Mouse (Mus musculus): Measurements from ENCODE around the gene Odf2l. TPM values are rescaled to one million over a fixed set of nuclear protein-coding genes. Genes with fewer than 3 reads are reported as not detected.

The Odf2l gene
- 0.08 and 0.21 TPM in 2 replicates for polyA plus RNA-seq (2012)

DNA sequence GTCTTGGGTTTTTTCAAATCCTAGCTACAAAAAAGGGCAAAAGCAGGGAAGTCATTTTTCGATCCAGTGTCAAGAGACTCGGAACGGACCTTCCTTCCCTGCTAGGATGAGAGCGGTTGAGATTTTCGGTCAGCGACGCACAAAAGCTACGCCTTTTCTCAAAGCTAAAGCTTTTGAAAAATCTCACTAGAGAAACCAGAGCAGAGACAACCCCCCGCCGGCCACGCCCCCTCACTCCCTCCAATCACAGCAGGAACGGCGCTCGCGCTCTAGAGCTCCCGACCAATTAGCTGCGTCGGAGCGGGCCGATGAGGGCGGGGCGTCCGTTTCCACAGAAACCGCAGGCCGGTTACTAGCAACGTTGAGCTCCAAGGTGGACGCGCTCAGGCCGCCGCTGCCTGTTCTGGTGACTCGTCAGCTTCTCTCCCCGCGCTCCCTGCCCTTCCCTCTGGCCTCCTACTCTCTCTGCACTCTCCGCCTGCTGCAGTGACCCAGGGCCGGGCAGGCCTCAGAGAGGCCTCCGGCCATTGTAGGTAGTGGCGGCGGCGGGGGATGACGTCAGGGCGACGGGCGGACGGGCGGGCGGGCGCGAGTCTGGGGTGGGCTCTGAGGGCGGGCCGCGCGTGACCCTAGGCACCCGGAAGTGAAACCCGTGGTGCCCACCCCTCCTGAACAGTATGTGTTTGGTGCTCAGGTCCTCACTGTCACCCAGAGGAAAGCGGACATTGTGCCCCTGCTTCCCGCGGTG is at the start of gene Odf2l:
Gene Odf2l, plus strand, starts transcription at position 335 of the 748 bp plus-strand sequence.
- Histone ChIP-seq H3K36me3 (ENCODE audit: control insufficient read depth) (no peaks in the 10 kb centered on the region), H3K9me3 (ENCODE audit: control insufficient read depth, low read length) (no peaks in the 10 kb centered on the region), H3K4me1 (ENCODE audit: control insufficient read depth) (peaks cover 29% of the 10 kb centered on the region), H3K27me3 (ENCODE audit: control insufficient read depth) (no peaks in the 10 kb centered on the region), H3K4me3 (replicated peaks) (peak within 1 kb of the TSS; percentile 85)
- no peak for TF ChIP-seq TAL1 (IDR thresholded peaks at IDR 0.05; ENCODE audit: low read length)
- TF ChIP-seq GATA1 (IDR thresholded peaks at IDR 0.05; ENCODE audit: low read length), result no peak

DNA sequence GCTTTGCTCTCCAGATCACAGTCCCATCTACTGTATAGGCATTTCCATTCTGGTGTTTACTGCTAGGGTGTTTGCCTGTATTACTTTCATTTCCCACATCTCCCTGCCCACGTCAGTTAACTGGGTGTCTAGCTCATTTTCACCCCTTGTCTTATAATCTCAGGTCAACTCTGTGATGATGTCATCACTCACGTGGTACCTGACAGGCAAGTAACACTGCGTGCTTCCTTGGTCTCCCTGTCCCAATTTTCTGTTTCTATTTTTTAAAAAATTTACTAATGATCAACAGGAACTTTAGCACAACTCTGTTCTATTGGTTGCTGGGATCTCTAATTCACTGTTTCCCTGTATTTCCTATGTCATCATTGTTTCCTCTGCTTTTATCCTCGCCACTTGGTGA is 49.4 kb upstream of the Odf2l start:
- TF ChIP-seq GATA1 (IDR thresholded peaks at IDR 0.05; ENCODE audit: low read length) (no peak), TAL1 (IDR thresholded peaks at IDR 0.05; ENCODE audit: low read length) (no peak)
- Histone ChIP-seq H3K9me3 (ENCODE audit: control insufficient read depth, low read length) (no peaks in the 10 kb centered on the region), H3K36me3 (ENCODE audit: control insufficient read depth) (no peaks in the 10 kb centered on the region), H3K27me3 (ENCODE audit: control insufficient read depth) (no peaks in the 10 kb centered on the region), H3K4me3 (replicated peaks) (no peak overlapping the region), H3K4me1 (ENCODE audit: control insufficient read depth) (no peaks in the 10 kb centered on the region)

DNA sequence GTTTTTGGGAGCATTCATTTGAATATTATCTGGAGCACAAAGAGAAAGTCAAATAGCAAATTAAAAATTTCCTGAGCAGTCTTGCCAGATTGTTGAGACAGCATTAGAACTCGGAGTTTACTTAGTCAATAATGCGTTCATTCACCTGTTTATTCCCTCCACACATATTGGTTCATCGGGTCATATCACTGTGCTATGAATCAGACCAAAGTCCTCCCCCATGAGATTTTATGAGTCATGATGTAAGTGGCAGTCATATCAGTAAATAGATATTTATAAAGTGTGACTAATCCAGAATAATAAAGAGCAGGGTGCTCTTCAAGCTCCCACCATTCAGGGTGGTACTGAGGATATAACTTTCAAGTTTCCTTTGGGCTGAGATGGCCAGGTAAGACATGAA is 46.0 kb upstream of the Odf2l start:
- TF ChIP-seq GATA1 (IDR thresholded peaks at IDR 0.05; ENCODE audit: low read length), result no peak
- no peak for TF ChIP-seq TAL1 (IDR thresholded peaks at IDR 0.05; ENCODE audit: low read length)
- Histone ChIP-seq H3K4me3 (replicated peaks) (no peak overlapping the region), H3K9me3 (ENCODE audit: control insufficient read depth, low read length) (no peaks in the 10 kb centered on the region), H3K4me1 (ENCODE audit: control insufficient read depth) (no peaks in the 10 kb centered on the region), H3K27me3 (ENCODE audit: control insufficient read depth) (no peaks in the 10 kb centered on the region), H3K36me3 (ENCODE audit: control insufficient read depth) (no peaks in the 10 kb centered on the region)

DNA sequence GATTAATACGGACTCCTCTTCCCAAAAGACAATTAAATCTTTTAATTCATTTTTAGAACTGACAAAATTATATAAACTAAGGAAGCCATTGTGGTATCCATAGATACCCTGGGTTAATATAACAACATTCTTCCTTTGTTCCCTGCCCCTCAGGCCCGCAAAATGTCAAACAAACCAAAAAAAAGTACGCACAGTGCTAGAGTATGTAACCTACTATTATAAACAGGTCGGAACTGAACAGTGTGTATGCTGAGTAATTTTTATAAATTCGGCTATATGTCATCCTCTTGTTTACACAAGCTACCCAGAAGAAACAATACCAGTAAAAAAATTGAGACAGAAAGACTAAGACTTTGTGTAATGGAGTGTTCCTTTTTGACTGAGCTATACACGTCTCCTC is 40.0 kb upstream of the Odf2l start:
- no peak overlapping the region for H3K4me3 ChIP-seq (replicated peaks)
- TF ChIP-seq TAL1 (IDR thresholded peaks at IDR 0.05; ENCODE audit: low read length) (no peak), GATA1 (IDR thresholded peaks at IDR 0.05; ENCODE audit: low read length) (no peak)
- H3K27me3 ChIP-seq (ENCODE audit: control insufficient read depth), result no peaks in the 10 kb centered on the region
- H3K9me3 ChIP-seq (ENCODE audit: control insufficient read depth, low read length), result no peaks in the 10 kb centered on the region; the same call in 1 of the 2 replicates
- no peaks in the 10 kb centered on the region for H3K4me1 ChIP-seq (ENCODE audit: control insufficient read depth)
- H3K36me3 ChIP-seq (ENCODE audit: control insufficient read depth), result no peaks in the 10 kb centered on the region

DNA sequence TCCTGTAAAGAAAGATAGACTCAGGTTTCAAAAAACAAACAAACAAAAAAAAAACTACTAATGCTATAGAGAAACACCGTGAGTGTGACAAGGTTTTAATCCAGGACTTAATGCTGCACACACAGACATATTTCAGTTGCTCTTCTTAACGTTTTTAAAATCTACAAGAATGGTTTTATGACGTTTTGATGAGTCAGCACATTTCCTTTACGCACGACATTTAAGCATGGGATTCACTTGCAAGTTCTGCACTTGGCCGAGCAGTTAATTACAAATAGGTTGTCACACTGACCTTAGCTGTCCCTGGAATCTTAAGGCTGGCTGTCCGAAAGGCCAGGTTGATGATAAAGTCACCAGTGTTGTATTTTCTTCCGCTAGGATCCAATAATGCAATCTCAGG is 37.5 kb upstream of the Odf2l start:
- no peaks in the 10 kb centered on the region for H3K4me1 ChIP-seq (ENCODE audit: control insufficient read depth)
- peaks cover 3% of the 10 kb centered on the region; the same call in 1 of the 2 replicates for H3K9me3 ChIP-seq (ENCODE audit: control insufficient read depth, low read length)
- no peak overlapping the region for H3K4me3 ChIP-seq (replicated peaks)
- TF ChIP-seq TAL1 (IDR thresholded peaks at IDR 0.05; ENCODE audit: low read length), result no peak
- no peak for TF ChIP-seq GATA1 (IDR thresholded peaks at IDR 0.05; ENCODE audit: low read length)
- H3K36me3 ChIP-seq (ENCODE audit: control insufficient read depth), result no peaks in the 10 kb centered on the region
- H3K27me3 ChIP-seq (ENCODE audit: control insufficient read depth), result no peaks in the 10 kb centered on the region

DNA sequence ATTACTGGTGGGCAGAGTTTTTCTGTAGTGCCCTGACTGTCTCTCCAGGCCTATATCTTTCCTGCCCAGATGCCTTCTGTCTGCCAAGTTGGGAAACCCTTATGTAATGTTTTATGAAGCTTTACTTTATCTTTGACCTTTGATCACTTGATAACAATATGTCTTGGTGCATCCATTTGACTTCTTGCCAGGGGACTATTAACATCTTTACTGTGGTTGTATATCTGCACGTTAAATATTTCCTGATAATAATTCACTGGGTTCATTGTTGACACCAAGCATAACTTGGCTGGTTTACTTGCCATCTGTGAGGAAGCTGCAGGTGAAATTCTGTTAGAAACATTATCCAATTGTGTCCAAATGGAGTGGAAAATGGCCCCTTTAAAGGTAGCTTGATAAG is 35.3 kb upstream of the Odf2l start:
- Histone ChIP-seq H3K4me3 (replicated peaks) (no peak overlapping the region), H3K9me3 (ENCODE audit: control insufficient read depth, low read length) (peaks cover 3% of the 10 kb centered on the region; the same call in 1 of the 2 replicates), H3K4me1 (ENCODE audit: control insufficient read depth) (no peaks in the 10 kb centered on the region), H3K27me3 (ENCODE audit: control insufficient read depth) (no peaks in the 10 kb centered on the region), H3K36me3 (ENCODE audit: control insufficient read depth) (no peaks in the 10 kb centered on the region)
- TF ChIP-seq GATA1 (IDR thresholded peaks at IDR 0.05; ENCODE audit: low read length) (no peak), TAL1 (IDR thresholded peaks at IDR 0.05; ENCODE audit: low read length) (no peak)

DNA sequence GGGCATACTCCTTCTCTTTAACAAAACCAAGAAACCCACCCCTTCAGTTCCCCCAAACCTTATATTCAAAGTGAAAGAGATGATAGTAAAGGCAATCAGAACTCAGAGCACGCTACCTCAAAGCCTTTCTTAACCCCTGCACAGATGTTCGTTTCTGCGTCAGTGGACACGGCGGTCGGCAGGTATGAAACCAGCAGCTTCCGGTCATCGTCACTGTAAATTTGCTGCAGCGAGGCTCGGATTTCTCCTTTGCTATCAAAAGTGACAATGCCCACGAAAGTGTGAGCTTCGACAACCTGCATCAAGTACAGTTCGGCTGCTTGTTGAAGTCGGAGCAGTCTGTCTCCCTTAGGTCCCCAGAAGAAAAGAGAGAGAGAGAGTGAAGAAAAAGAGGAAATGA is 32.2 kb upstream of the Odf2l start:
- TF ChIP-seq GATA1 (IDR thresholded peaks at IDR 0.05; ENCODE audit: low read length), result no peak
- TF ChIP-seq TAL1 (IDR thresholded peaks at IDR 0.05; ENCODE audit: low read length), result no peak
- H3K9me3 ChIP-seq (ENCODE audit: control insufficient read depth, low read length), result peaks cover 3% of the 10 kb centered on the region; the same call in 1 of the 2 replicates
- no peak overlapping the region for H3K4me3 ChIP-seq (replicated peaks)
- H3K36me3 ChIP-seq (ENCODE audit: control insufficient read depth), result no peaks in the 10 kb centered on the region
- H3K27me3 ChIP-seq (ENCODE audit: control insufficient read depth), result no peaks in the 10 kb centered on the region
- H3K4me1 ChIP-seq (ENCODE audit: control insufficient read depth), result no peaks in the 10 kb centered on the region

DNA sequence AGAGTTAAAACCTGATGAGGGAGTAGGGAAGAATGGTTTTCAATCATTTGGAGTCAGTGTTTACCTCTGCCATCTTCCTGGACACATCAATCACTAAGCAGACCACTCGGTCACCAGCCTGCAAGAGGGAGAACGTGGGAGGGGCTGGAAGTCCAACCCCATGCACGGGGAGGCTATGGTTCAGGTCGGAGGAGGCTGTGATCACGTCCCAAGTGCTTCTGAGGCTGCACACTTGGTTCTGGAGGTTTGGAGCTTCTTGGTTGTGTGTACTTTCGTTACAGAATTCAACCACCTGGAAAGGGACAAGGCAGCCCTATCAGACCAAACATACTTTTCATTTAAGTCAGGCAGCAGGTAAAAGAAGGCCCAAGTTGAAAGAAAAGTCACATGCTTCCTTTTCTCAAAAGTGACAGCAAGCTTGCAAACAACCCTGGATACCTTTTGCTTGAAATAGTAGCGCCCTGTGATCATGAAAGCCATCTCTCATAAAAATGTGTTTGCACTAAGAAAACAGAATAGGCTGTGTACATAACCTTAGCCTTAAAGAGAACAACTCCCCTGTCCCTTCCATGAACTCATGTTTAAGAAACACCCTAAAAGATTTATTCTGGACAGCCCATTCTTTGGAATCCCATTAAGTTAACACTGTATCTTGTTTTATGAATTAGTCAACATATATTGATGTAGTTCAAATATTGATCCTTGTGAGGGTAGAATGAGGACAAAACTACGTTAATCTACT is 30.4 kb upstream of the Odf2l start:
- no peaks in the 10 kb centered on the region for H3K36me3 ChIP-seq (ENCODE audit: control insufficient read depth)

DNA sequence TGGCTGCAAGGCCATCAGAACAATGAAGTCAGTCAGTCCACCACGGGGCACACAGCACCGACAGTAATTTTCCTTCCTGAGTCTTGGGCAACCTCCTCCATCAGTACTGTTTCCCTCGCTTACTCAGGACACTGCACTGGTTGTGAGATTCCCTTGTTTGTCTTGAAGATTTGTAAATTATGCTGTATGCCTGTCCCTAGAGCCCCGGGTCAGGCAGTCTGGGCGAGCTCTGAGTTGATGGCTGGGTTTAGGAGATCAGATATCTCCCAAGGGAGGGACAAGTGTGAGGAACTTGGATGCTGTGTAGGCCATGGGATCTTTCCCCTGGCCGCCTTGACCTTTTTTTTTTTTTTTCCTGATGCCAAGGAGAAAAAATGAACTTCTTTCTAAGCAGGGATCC is 19.1 kb upstream of the Odf2l start, which contains the start of gene Clca2:
Gene Clca2, minus strand, starts transcription at position 153 of the 400 bp plus-strand sequence.
- Histone ChIP-seq H3K4me1 (ENCODE audit: control insufficient read depth) (no peaks in the 10 kb centered on the region), H3K36me3 (ENCODE audit: control insufficient read depth) (no peaks in the 10 kb centered on the region), H3K27me3 (ENCODE audit: control insufficient read depth) (no peaks in the 10 kb centered on the region), H3K4me3 (replicated peaks) (no peak within 1 kb of the TSS), H3K9me3 (ENCODE audit: control insufficient read depth, low read length) (no peaks in the 10 kb centered on the region)
- TF ChIP-seq TAL1 (IDR thresholded peaks at IDR 0.05; ENCODE audit: low read length), result no peak
- no peak for TF ChIP-seq GATA1 (IDR thresholded peaks at IDR 0.05; ENCODE audit: low read length)

More for the DNA sequence above, 30.4 kb upstream of the Odf2l start:
- no peak for TF ChIP-seq GATA1 (IDR thresholded peaks at IDR 0.05; ENCODE audit: low read length)
- no peak for TF ChIP-seq TAL1 (IDR thresholded peaks at IDR 0.05; ENCODE audit: low read length)
- peaks cover 3% of the 10 kb centered on the region; the same call in 1 of the 2 replicates for H3K9me3 ChIP-seq (ENCODE audit: control insufficient read depth, low read length)
- no peaks in the 10 kb centered on the region for H3K27me3 ChIP-seq (ENCODE audit: control insufficient read depth)
- no peak overlapping the region for H3K4me3 ChIP-seq (replicated peaks)
- no peaks in the 10 kb centered on the region for H3K4me1 ChIP-seq (ENCODE audit: control insufficient read depth)

All from erythroblast, embryonic 14.5 days (primary cell).